8 mouse cellular contexts compared by ENCODE assay signal in genomic region chr9:110407311-110408098, GRCm38 (mm10). TPM values are rescaled to one million over a fixed set of nuclear protein-coding genes. Genes with fewer than 3 reads are reported as not detected.
DNase-seq lines count a peak whose midpoint lies in the region; ATAC-seq and TF ChIP-seq lines count a peak whose summit lies in the region.

No protein-coding gene starts in this region.

- peaks cover 56% of the 10 kb centered on the region for H3K79me2 ChIP-seq in C2C12 (ENCODE audit: control insufficient read depth, insufficient read depth)

- WGBS in kidney, adult 2 months: 1% methylated on average over 41 of the region's 41 CpGs
- under 1% methylated on average over 41 of the region's 41 CpGs for WGBS in forebrain, embryonic 16.5 days
- WGBS in liver, embryonic 14.5 days (ENCODE audit: insufficient replicate concordance): under 1% methylated on average over 41 of the region's 41 CpGs
- WGBS in stomach, embryonic 16.5 days: under 1% methylated on average over 41 of the region's 41 CpGs

- peaks cover 10% of the 10 kb centered on the region for H3K4me1 ChIP-seq in kidney, adult 2 months (ENCODE audit: control insufficient read depth, insufficient read depth, low read length)
- peaks cover 16% of the 10 kb centered on the region for H3K4me1 ChIP-seq in forebrain, embryonic 16.5 days (replicated peaks; ENCODE audit: control insufficient read depth, insufficient read depth, low read length)
- H3K4me1 ChIP-seq in liver, embryonic 14.5 days (replicated peaks; ENCODE audit: control insufficient read depth in 2 of 2, insufficient read depth in 2 of 2, low read length in 1 of 2): peaks cover 3 to 13% of the 10 kb centered on the region in 2 experiments; a peak in 3 of 4 replicates
- peaks cover 8% of the 10 kb centered on the region for H3K4me1 ChIP-seq in stomach, embryonic 16.5 days (ENCODE audit: control insufficient read depth, insufficient read depth, low read length)

- peak overlapping the region; percentile 78 for H3K4me2 ChIP-seq in forebrain, embryonic 16.5 days (ENCODE audit: low read length)
- peak overlapping the region; percentile 85 for H3K4me2 ChIP-seq in liver, embryonic 14.5 days (ENCODE audit: low read depth)
- peak overlapping the region; percentile 98 for H3K4me2 ChIP-seq in stomach, embryonic 16.5 days (ENCODE audit: low read depth, low read length)

- peak; percentile 65; the same call in 1 of the 2 replicates for ATAC-seq in forebrain, embryonic 16.5 days
- ATAC-seq in liver, embryonic 14.5 days (ENCODE audit: insufficient read depth): peak; percentile 60
- ATAC-seq in stomach, embryonic 16.5 days (ENCODE audit: insufficient read depth, low FRiP score): peak; percentile 65

- peak overlapping the region; percentile 81 for H3ac ChIP-seq in C2C12 (ENCODE audit: control insufficient read depth, insufficient read length, low read depth)

- TF ChIP-seq POLR2A in kidney, adult 2 months (IDR thresholded peaks at IDR 0.05; ENCODE audit: low read depth, low read length): no peak

- H3K4me3 ChIP-seq in kidney, adult 2 months (ENCODE audit: insufficient read depth, low read depth, low read length): peak overlapping the region; percentile 99
- peak overlapping the region; percentile 84 for H3K4me3 ChIP-seq in C2C12 (ENCODE audit: insufficient read depth, poor library complexity, severe bottlenecking)
- H3K4me3 ChIP-seq in forebrain, embryonic 16.5 days (replicated peaks; ENCODE audit: low read length): peak overlapping the region; percentile 77
- H3K4me3 ChIP-seq in liver, embryonic 14.5 days (ENCODE audit: insufficient read depth in 1 of 2, low read depth in 2 of 2, low read length in 2 of 2): peak overlapping the region; percentile 68 to 90
- peak overlapping the region; percentile 93 for H3K4me3 ChIP-seq in stomach, embryonic 16.5 days (replicated peaks; ENCODE audit: low read length)

- peaks cover 47% of the 10 kb centered on the region for H3K79me3 ChIP-seq in C2C12 (ENCODE audit: low read depth)

- peak overlapping the region; percentile 57 for H3K27ac ChIP-seq in kidney, adult 2 months (ENCODE audit: insufficient read depth, low read depth, low read length)
- peak overlapping the region; percentile 62; the same call in 1 of the 2 replicates for H3K27ac ChIP-seq in forebrain, embryonic 16.5 days (ENCODE audit: low read length)
- H3K27ac ChIP-seq in liver, embryonic 14.5 days: no peak overlapping the region
- peak overlapping the region; percentile 89 for H3K27ac ChIP-seq in stomach, embryonic 16.5 days (ENCODE audit: low read length)

- peak overlapping the region; percentile 85 for H3K9ac ChIP-seq in forebrain, embryonic 16.5 days (replicated peaks; ENCODE audit: low read depth, low read length)
- peak overlapping the region; percentile 71 for H3K9ac ChIP-seq in liver, embryonic 14.5 days (replicated peaks)
- H3K9ac ChIP-seq in stomach, embryonic 16.5 days (ENCODE audit: low read length): peak overlapping the region; percentile 98

- DNase-seq in kidney, adult 2 months: no peak
- no peak for DNase-seq in kidney, postnatal 14 days
- DNase-seq in adipocyte (ENCODE audit: low spot score): peak; percentile 43
- peak in 1 of 3 experiments; percentile 11 for DNase-seq in liver, embryonic 14.5 days (ENCODE audit: low read depth in 3 of 3, low spot score in 3 of 3)
- no peak for DNase-seq in urinary bladder, postnatal 25 days (ENCODE audit: low spot score)

- H3K36me3 ChIP-seq in kidney, adult 2 months (ENCODE audit: control insufficient read depth, insufficient read depth, low read length): no peaks in the 10 kb centered on the region
- peaks cover 15% of the 10 kb centered on the region for H3K36me3 ChIP-seq in C2C12 (ENCODE audit: control insufficient read depth, insufficient read depth)
- H3K36me3 ChIP-seq in forebrain, embryonic 16.5 days (ENCODE audit: control insufficient read depth, insufficient read depth): no peaks in the 10 kb centered on the region
- H3K36me3 ChIP-seq in liver, embryonic 14.5 days (replicated peaks; ENCODE audit: control insufficient read depth, insufficient read depth, low read depth): no peaks in the 10 kb centered on the region
- H3K36me3 ChIP-seq in stomach, embryonic 16.5 days (ENCODE audit: control insufficient read depth, insufficient read depth, low read length): no peaks in the 10 kb centered on the region

- TF ChIP-seq CTCF in kidney, adult 2 months (conservative IDR thresholded peaks at IDR 0.05; ENCODE audit: insufficient read depth, insufficient read length, low read depth, low read length): no peak
- TF ChIP-seq CTCF in C2C12 (IDR thresholded peaks at IDR 0.05; ENCODE audit: control insufficient read depth, insufficient read depth, insufficient read length): no peak
- TF ChIP-seq CTCF in liver, embryonic 14.5 days (IDR thresholded peaks at IDR 0.05; ENCODE audit: low read depth): no peak

- no peak for TF ChIP-seq EP300 in liver, embryonic 14.5 days (IDR thresholded peaks at IDR 0.05; ENCODE audit: low read depth)

- no peaks in the 10 kb centered on the region for H3K9me3 ChIP-seq in forebrain, embryonic 16.5 days (ENCODE audit: control insufficient read depth, low read length)
- no peaks in the 10 kb centered on the region for H3K9me3 ChIP-seq in liver, embryonic 14.5 days (ENCODE audit: control insufficient read depth, low read length)
- no peaks in the 10 kb centered on the region for H3K9me3 ChIP-seq in stomach, embryonic 16.5 days (replicated peaks; ENCODE audit: control insufficient read depth, low read length)

- H3K27me3 ChIP-seq in kidney, adult 2 months (replicated peaks; ENCODE audit: control insufficient read depth, insufficient read depth, low read length): no peaks in the 10 kb centered on the region
- H3K27me3 ChIP-seq in C2C12 (ENCODE audit: control insufficient read depth, insufficient read depth, insufficient read length): no peaks in the 10 kb centered on the region
- H3K27me3 ChIP-seq in forebrain, embryonic 16.5 days (replicated peaks; ENCODE audit: control insufficient read depth, insufficient read depth, low read length): no peaks in the 10 kb centered on the region
- no peaks in the 10 kb centered on the region for H3K27me3 ChIP-seq in liver, embryonic 14.5 days (ENCODE audit: control insufficient read depth, insufficient read depth, low read length)
- H3K27me3 ChIP-seq in stomach, embryonic 16.5 days (ENCODE audit: control insufficient read depth, insufficient read depth, low read length): no peaks in the 10 kb centered on the region

TF ChIP-seq in C2C12, 6 proteins besides CTCF, POLR2A, EP300 and RAD21:
- no peak for TF ChIP-seq USF1 (IDR thresholded peaks at IDR 0.05; ENCODE audit: low read depth)
- no peak for TF ChIP-seq MYOG (IDR thresholded peaks at IDR 0.05; ENCODE audit: control insufficient read depth, extremely low read depth, insufficient read length)
- no peak for TF ChIP-seq MAX (IDR thresholded peaks at IDR 0.05)
- TF ChIP-seq CEBPB (IDR thresholded peaks at IDR 0.05; ENCODE audit: low read depth): no peak
- no peak for TF ChIP-seq FOSL1 (IDR thresholded peaks at IDR 0.05; ENCODE audit: insufficient read depth, low read length, poor library complexity, severe bottlenecking)
- TF ChIP-seq MYOD1 (IDR thresholded peaks at IDR 0.05; ENCODE audit: control insufficient read depth, insufficient read length, low read depth): no peak

RNA-seq across cellular contexts. Expression of gene Ptpn23, which starts 0.5 kb away (rescaled TPM):
- polyA plus RNA-seq in kidney, adult 2 months (2012; rRNA removed): 26.6 and 29.2 TPM in 2 replicates
- 32.4 TPM for polyA plus RNA-seq in C2C12 (2012; fragmentation: generic; extraction: Trizol)
- polyA plus RNA-seq in forebrain, embryonic 16.5 days (2015; fragmentation: Nextera tagmentation; extraction: Ambion mirVana): 21.3 and 27.2 TPM in 2 replicates
- 3.9 and 4.3 TPM in 2 replicates for polyA plus RNA-seq in liver, embryonic 14.5 days (2012; rRNA removed)
- 2.8 and 3.8 TPM in 2 replicates for polyA plus RNA-seq in liver, embryonic 14.5 days (2014; fragmentation: Nextera tagmentation; extraction: Ambion mirVana)
- polyA plus RNA-seq in stomach, embryonic 16.5 days (2015; fragmentation: Nextera tagmentation; extraction: Ambion mirVana): 11.1 and 13.8 TPM in 2 replicates

RNA-seq across cellular contexts. Expression of gene Ngp, which starts 12.0 kb away (rescaled TPM):
- polyA plus RNA-seq in kidney, adult 2 months (2012; rRNA removed): 0.17 TPM in 1 of 2 replicates, not detected in the other
- 0.02 TPM for polyA plus RNA-seq in C2C12 (2012; fragmentation: generic; extraction: Trizol)
- polyA plus RNA-seq in forebrain, embryonic 16.5 days (2015; fragmentation: Nextera tagmentation; extraction: Ambion mirVana): 0.51 and 1.2 TPM in 2 replicates
- 38.4 and 42.6 TPM in 2 replicates for polyA plus RNA-seq in liver, embryonic 14.5 days (2012; rRNA removed)
- polyA plus RNA-seq in liver, embryonic 14.5 days (2014; fragmentation: Nextera tagmentation; extraction: Ambion mirVana): 91.5 and 124 TPM in 2 replicates
- 56.0 and 66.0 TPM in 2 replicates for polyA plus RNA-seq in stomach, embryonic 16.5 days (2015; fragmentation: Nextera tagmentation; extraction: Ambion mirVana)

Comparison
In these comparisons a context has a peak if more than half of its experiments do, and no peak if none do; other contexts are left out.
1. RNA of gene Ngp, which starts 12.0 kb away (polyA plus RNA-seq): 38.4 to 124 TPM in liver, embryonic 14.5 days and 56.0 to 66.0 TPM in stomach, embryonic 16.5 days; 0.51 to 1.2 TPM in forebrain, embryonic 16.5 days, 0.17 TPM in kidney, adult 2 months and 0.02 TPM in C2C12 (single experiment); every median in the first group is over 10 times any median in the second.
2. Peak in every context shown above with its lines, with median percentiles within 50 percentile points of each other: H3K4me3 ChIP-seq, ATAC-seq, H3K4me2 ChIP-seq and H3K9ac ChIP-seq.